Mouse (Mus musculus): ENCODE results near the gene Nmral1.

GRCm38 (mm10) chr16:4763276-4763675 is 44.1 kb upstream of the Nmral1 start:
- TF ChIP-seq POLR2A (IDR thresholded peaks at IDR 0.05; ENCODE audit: borderline replicate concordance, insufficient read depth, low read length): no peak
- TF ChIP-seq CTCF (IDR thresholded peaks at IDR 0.05; ENCODE audit: borderline replicate concordance, insufficient read depth, low read depth, low read length): peak; percentile 41; the same call in 1 of the 2 replicates

All from cerebellum, adult 2 months (tissue).